In the genomic region with DNA sequence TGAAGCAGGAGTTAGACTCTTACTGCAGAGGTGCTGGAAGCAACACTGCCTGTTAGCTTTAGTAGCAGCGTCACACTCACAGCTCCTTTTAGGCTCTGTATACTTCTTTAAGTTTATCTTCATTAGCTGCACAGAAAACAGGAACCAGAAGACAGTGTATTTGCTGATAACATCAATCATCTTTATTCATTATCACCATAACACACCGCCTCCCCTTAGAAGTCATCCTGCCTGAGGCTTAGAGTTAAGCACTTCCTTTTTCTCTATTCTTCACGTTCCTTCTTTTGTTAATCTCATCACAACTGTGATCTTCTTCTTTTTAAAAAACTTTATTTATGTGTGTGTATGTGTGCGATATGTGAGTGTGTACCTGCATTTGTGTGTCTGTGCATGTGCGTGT, we compare ENCODE assay signal across 11 mouse cellular contexts.
"Had no signal": no experiment of that assay in that cellular context is flagged by ENCODE, and none has a peak within 500 bp of the region (broad histone marks: within the 10 kb centered on the region; RNA-seq: fewer than 3 reads in every experiment).

No protein-coding gene starts in this region.

- DNase-seq: kidney, postnatal 36 days; liver; liver, embryonic 13.5 days; liver, postnatal 0 days; lung, postnatal 14 days; midbrain, embryonic 14.5 days; retina, postnatal 1 day; right cerebral cortex, postnatal 4 days; spleen, adult 18-20 months; thymus, adult 2 months; thymus, postnatal 25 days had no signal

- ATAC-seq: liver, postnatal 0 days had no signal
